Mouse (Mus musculus) kidney, adult 2 months (tissue): ENCODE measurements at regions not wholly inside any gene's neighbourhood (a gene's known extent, or its start where the extent isn't known, plus 50 kb on each side); places are given as distances from the start of the nearest gene placed in this dataset.
A peak's percentile ranks its signal among the peaks of the same experiment; 100 is the strongest.

Experiments
- DNase-seq: peaks from one replicate; pipeline ENCODE4 v3.0.0; 2021
- H3K27ac ChIP-seq: fragments of 200-500 bp; 2 replicates; pipeline ENCODE4 v1.5.1; 2012; ENCODE audit warnings: low read depth, low read length, control low read depth, inconsistent platforms; ENCODE audit not compliant: insufficient read depth
- H3K27me3 ChIP-seq: fragments of 200-500 bp; replicated peaks from 2 replicates; pipeline ENCODE4 v1.6.1; 2012; ENCODE audit warnings: mild to moderate bottlenecking, moderate library complexity, low read length, inconsistent platforms; ENCODE audit not compliant: control insufficient read depth, insufficient read depth
- H3K36me3 ChIP-seq: fragments of 200-500 bp; 2 replicates; pipeline ENCODE4 v1.6.1; 2012; ENCODE audit warnings: mild to moderate bottlenecking, moderate library complexity, low read length, inconsistent platforms; ENCODE audit not compliant: control insufficient read depth, insufficient read depth
- H3K4me1 ChIP-seq: fragments of 200-500 bp; 2 replicates; pipeline ENCODE4 v1.6.1; 2011; ENCODE audit warnings: low read length; ENCODE audit not compliant: control insufficient read depth, insufficient read depth
- H3K4me3 ChIP-seq: fragments of 200-500 bp; 2 replicates; pipeline ENCODE4 v1.5.1; 2011; ENCODE audit warnings: mild to moderate bottlenecking, low read depth, low read length, control low read depth; ENCODE audit not compliant: insufficient read depth
- CTCF ChIP-seq: fragments of 200-500 bp; conservative IDR thresholded peaks from 2 replicates; pipeline ENCODE4 v1.5.1; 2011; ENCODE audit warnings: low read depth, mild to moderate bottlenecking, control low read depth, low read length, moderate library complexity, mixed read lengths; ENCODE audit not compliant: insufficient read depth, insufficient read length
- POLR2A ChIP-seq: fragments of 200-500 bp; IDR thresholded peaks from one replicate; pipeline ENCODE4 v1.6.1; 2011; ENCODE audit warnings: low read depth, low read length, control low read depth
- WGBS: fragments of 180-500 bp; shearing (Covaris S2); methylation state at CpG from one replicate; pipeline ENCODE4 v1.1.7; 2018; 5-methylcytosine and 5-hydroxymethylcytosine counted together

DNA sequence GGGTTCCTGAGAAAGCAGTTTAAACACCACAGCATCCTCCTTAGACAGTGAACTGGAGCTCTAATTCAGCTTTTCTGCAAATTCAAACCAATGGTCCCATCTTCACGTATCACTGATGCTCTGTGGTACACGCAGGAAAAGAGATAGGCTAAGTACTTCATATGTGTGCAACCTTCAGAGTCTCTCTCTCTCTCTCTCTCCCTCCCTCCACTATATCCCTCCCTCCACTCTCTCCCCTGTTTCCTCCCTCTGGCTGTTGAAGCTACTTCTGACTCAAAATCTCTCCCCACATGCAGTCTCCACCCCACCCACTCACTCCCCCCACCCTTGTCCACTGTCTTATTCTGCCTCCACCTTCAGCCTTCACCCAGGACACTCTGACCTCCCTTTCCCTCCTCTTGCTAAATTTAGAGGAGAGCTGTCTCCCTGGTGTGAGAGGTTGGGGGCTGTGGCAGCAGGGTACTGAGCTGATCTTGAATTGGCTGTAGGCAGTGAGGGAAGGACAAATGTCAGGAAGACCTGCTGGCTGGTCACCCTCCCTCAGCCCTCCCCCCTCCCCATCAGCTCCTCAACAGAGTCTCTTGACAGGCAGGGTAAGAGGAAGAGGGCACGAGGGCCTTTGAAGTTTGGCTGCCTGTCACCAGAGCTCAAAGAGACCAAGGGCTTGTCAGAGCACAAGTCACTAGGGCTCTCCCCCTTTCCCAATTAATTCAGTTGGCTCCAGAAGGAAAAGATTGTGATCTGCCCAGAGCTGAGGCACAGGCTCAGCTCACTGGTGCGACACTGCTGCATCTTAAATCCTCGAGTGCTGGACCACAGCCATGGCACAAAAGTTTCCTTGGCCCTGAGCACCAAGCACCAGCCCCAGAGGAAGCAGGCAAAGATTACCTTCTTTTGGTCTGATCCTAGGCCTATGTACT lies 227.9 kb upstream of the Apob start:
- no peak for TF ChIP-seq POLR2A
- no peaks in the 10 kb centered on the region for H3K4me1 ChIP-seq
- H3K27ac ChIP-seq, result no peak overlapping the region
- H3K36me3 ChIP-seq, result no peaks in the 10 kb centered on the region
- DNase-seq, result peak; percentile 2
- no peaks in the 10 kb centered on the region for H3K27me3 ChIP-seq
- 35% methylated on average over 5 of the region's 5 CpGs for WGBS
- H3K4me3 ChIP-seq, result no peak overlapping the region

DNA sequence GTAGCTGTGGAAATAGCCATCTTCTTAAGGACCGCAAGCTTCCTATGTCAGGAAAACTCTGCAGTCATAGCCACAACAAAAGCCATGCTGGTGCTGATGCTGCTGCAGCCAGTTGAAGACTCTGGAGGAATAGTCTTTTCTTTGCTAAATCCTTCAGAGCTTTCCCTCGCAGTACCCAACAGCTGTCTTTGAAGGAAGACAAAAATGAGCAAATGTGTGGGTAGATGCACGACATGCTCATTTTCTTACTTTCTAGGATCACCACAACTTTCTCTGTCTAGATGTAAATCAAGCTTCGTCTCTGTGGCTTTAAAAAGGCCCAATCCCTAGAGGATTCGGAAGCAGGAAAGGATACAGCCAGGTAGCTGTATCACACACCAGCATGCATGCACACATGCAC lies 222.6 kb upstream of the Apob start:
- Histone ChIP-seq H3K27ac (no peak overlapping the region), H3K4me1 (no peaks in the 10 kb centered on the region), H3K4me3 (no peak overlapping the region), H3K27me3 (no peaks in the 10 kb centered on the region), H3K36me3 (no peaks in the 10 kb centered on the region)
- WGBS, result 87% methylated on average over 5 of the region's 5 CpGs
- no peak for DNase-seq
- TF ChIP-seq POLR2A (no peak), CTCF (no peak)

DNA sequence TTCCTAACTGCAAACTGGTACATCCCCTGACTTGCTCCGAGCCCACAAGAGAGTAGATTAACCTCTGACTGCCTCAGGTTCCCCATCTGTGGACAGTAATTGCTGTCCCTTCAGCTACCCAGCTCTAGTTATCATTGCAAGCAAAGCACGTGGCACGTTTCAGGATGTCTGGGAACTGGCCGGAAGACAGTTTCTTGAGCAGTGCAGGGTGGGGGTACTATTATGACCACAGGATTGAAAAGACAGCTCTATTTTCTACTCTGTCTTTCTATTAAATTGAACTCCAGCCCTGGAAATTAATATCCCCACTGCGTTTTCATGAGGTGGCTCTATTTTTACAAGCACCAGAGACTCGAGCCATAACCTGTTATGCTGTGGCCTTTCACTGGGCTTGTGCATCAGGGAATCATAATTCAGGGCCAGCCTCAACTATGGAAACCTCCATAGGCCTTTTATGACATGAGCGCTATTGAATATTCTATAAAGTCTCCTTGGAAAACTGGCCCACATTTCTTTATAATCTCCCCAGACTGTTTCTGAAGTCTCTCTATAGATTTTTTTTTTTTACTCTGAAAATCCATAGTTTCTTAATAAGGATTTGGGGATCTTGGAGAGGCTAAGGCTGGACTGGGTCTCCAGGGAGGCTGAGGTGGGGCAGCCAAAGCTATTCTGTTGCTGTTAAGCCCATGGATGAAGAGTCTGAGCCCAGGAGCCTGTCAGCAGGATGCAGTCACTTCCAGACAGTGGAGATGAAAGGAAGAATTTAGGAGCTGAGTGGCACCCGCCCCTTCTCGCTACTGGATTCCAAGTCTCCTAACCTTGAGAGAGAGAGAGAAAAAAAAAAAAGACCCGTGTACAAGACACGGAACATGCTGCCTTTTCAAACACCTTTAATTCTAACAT lies 212.4 kb upstream of the Apob start:
- H3K27ac ChIP-seq, result no peak overlapping the region
- no peak for TF ChIP-seq CTCF
- no peak for TF ChIP-seq POLR2A
- H3K4me3 ChIP-seq, result no peak overlapping the region
- no peak for DNase-seq
- no peaks in the 10 kb centered on the region for H3K27me3 ChIP-seq
- WGBS, result 77% methylated on average over 11 of the region's 11 CpGs
- no peaks in the 10 kb centered on the region for H3K4me1 ChIP-seq
- no peaks in the 10 kb centered on the region for H3K36me3 ChIP-seq

GRCm38 (mm10) chr12:7774127-7774526 lies 203.3 kb upstream of the Apob start:
- TF ChIP-seq CTCF (no peak), POLR2A (no peak)
- 50% methylated on average over 3 of the region's 3 CpGs for WGBS

GRCm38 (mm10) chr12:7776335-7776734 lies 201.1 kb upstream of the Apob start:
- Histone ChIP-seq H3K4me3 (no peak overlapping the region), H3K27me3 (no peaks in the 10 kb centered on the region), H3K4me1 (no peaks in the 10 kb centered on the region), H3K36me3 (no peaks in the 10 kb centered on the region), H3K27ac (no peak overlapping the region)
- WGBS, result 79% methylated on average over 3 of the region's 3 CpGs
- TF ChIP-seq POLR2A (no peak), CTCF (no peak)
- DNase-seq, result no peak

More at GRCm38 (mm10) chr12:7774127-7774526, 203.3 kb upstream of the Apob start:
- no peak for DNase-seq
- no peaks in the 10 kb centered on the region for H3K27me3 ChIP-seq
- H3K4me1 ChIP-seq, result no peaks in the 10 kb centered on the region
- no peak overlapping the region for H3K4me3 ChIP-seq
- H3K36me3 ChIP-seq, result no peaks in the 10 kb centered on the region
- no peak overlapping the region for H3K27ac ChIP-seq

GRCm38 (mm10) chr12:7777220-7778055 lies 200.0 kb upstream of the Apob start:
- Histone ChIP-seq H3K27me3 (no peaks in the 10 kb centered on the region), H3K27ac (no peak overlapping the region), H3K4me3 (no peak overlapping the region), H3K36me3 (no peaks in the 10 kb centered on the region), H3K4me1 (no peaks in the 10 kb centered on the region)
- WGBS, result 51% methylated on average over 10 of the region's 10 CpGs
- peak; percentile 69 for DNase-seq
- TF ChIP-seq CTCF (peak; percentile 66), POLR2A (no peak)
